Mouse (Mus musculus): ENCODE data around the gene Tmem234.

DNA sequence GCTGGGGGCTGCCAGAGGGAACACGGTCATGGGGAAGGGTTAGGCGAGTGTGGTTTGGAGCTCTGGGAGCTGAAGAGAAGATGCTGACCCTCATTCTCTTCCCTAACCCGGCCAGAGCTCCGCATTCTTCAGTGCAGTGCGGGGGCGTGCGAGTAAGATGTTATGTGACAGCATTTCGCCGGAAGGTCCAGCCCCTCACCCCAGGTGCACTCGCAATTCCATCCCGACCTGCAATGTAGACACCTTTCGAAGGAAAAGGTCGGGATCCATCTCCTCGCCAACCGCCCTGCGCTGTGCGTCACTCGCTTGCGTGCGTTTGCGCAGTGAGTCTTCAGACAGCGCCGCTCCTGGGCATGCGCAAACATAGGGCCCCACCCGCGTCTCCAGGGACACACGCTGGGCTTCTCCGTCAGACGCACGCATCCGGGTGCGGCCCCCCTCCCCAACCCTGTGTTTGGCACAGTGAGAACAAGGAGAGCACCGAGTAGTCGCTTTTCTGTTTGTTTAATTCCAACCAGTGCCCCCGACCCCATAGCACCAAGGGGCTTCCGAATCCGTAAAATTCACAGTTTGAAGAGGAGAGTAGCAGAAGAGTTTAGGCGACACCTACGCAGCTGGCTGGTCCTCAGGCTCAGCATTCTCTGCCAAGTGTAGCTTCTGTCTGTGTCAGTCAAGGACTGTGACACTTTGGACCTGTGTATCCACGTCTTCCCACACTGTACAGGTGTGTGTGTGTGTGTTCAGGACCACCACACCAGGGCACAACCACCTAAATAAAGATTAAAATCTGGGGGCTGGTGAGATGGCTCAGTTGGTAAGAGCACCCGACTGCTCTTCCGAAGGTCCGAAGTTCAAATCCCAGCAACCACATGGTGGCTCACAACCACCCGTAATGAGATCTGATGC, 18.6 kb downstream of the Tmem234 start, which contains the start of gene Iqcc:
- TF ChIP-seq CTCF (IDR thresholded peaks at IDR 0.05; ENCODE audit: low read depth): peak; percentile 58; the same call in 1 of the 2 replicates
- no peak for TF ChIP-seq EP300 (IDR thresholded peaks at IDR 0.05; ENCODE audit: low read depth)

Data from liver, embryonic 14.5 days (tissue).